Mouse (Mus musculus) 3134 (cell line): ENCODE data around the gene Rab4a.
"Not testable (repeated sequence)": the region's sequence is repeated elsewhere in the genome, so short reads cannot be mapped to it uniquely, and the experiment has no call there.

Source experiments
- DNase-seq: peaks from one replicate; pipeline ENCODE4 v3.0.0-alpha.2; 2011; ENCODE audit warnings: low spot score; ENCODE audit not compliant: insufficient read length; ENCODE audit errors: extremely low read depth

Rab4a gene

GRCm38 (mm10) chr8:123788416-123789170 lies 17.2 kb upstream of the Rab4a start:
- DNase-seq = no peak

GRCm38 (mm10) chr8:123789461-123789860 lies 16.3 kb upstream of the Rab4a start:
- no peak for DNase-seq

DNA sequence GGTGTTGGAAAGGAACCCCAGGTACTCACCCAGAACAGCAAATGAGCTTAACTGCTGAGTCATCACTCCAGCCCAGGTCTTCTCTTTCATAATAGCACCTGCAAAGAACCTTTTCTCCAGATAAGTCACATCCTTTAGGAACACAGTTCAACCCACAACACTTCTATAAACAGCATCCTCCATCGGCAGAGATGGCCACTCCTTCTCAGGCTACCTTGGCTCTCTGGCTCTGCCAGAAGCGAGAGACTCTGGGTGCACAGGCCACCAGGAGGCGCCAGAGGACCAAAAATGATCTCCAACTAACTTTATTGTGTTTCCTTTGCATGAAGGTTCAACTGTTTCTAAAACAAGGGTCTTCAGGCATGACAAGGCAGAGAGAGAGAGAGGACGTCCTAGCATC lies 15.8 kb upstream of the Rab4a start:
- DNase-seq = peak; percentile 35

DNA sequence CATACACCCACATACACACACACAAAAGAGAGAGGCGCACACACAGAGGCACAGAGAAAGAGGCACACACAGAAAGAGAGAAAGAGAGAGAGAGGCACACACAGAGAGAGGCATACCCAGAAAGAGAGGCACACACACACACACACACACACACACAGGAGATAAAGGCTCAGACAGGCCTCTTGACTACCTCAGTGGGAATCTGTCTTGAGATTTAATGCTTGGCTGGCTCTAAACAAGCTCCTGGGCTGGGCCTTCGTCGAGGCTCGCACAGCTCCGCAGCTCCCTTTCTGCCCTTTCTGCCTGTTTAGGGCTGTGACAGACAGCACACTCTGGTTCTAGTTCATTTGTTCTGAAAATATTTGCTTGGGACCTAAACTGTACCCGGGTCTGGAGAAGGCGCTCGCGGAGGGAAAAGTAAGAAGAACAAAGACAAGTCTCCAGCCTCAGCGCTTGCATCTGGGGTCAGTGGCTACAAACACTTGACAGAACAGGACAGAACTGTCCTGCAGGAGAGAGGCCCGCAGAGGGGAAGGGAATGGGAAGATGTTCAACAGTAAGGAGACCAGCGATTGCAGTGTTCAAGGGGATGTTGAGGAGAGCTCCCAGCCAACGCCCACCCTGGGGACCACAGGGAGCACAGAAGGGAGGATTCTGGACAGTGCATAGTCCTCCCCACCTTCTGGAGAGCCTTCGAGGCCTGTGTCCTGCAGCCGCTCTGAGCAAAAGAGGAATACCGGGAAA lies 14.5 kb upstream of the Rab4a start:
- no peak for DNase-seq

DNA sequence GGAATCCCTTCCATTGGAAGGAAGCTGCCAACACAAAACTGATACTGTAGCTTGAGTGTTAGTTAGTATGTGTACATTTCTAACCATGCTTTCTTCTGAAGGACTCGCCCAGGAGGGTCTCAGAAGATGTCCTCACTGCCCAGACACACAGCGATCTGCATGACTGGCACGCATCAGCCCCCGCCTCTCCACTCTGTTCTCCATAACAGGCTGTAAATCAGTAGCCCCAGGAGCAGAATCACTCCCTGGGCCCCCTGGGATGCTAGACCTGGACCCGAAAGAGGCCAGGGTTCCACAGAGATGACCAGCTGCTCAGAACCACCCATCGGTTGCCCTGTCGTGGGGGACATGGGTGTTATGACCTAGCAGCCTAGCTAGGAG lies 13.9 kb upstream of the Rab4a start:
- no peak for DNase-seq

DNA sequence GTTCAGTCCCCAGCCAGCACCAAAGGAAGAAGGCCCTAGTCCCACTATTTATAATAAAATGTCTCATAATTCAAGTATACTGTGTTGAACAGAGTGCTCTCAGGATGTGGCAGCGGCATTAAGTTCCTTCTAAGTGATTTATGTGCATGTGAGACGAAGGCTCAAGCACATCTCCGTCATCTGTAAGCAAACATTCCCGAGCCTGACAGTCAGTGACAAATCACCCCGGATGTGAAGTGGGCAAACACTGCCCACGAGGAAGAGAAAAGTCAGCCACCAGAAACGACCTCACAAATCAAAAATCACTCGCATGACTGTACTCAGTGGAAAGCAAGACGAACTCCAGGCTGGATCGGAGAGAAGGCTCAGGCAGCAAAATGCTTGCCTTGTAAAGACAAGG lies 11.9 kb upstream of the Rab4a start:
- no peak for DNase-seq

DNA sequence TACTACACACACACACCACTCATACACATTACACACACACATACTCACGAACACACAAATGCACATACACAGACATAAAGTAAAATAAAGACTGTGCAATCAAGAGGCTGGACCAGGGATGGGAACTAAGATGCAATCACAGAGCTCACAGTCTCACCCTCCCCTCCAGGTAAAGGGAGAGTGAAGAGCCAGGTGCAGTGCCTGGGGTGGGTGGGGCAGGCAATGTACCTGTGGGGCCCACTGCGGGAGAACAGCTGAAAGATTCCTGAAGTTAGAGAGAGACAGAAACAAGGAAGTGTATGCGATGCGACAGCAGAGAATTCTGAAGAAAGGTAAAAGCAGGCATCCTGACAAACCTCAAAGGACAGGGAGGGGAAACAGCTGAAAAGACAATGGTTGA lies 11.0 kb upstream of the Rab4a start:
- DNase-seq = no peak

GRCm38 (mm10) chr8:123796758-123797157 lies 9.0 kb upstream of the Rab4a start:
- DNase-seq = no peak

- no peak for DNase-seq
These were observed 7.9 kb upstream of the Rab4a start for GRCm38 (mm10) chr8:123797928-123798327.

DNA sequence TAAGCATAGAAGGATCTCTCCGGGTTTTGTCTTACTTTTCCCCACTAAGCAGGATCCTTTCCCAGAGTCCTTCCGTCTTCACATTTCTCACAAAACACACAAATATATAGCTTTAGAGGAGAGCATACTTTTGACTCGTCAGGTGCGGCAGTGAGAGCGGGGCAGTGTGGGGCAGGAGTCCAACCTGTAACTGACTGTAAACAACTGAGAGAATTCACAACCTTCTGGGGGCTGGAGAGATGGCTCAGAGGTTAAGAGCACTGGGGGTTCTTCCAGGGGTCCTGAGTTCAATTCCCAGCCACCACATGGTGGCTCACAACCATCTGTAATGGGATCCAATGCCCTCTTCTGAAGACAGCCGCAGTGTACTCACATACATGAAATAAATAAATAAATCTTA lies 6.4 kb upstream of the Rab4a start:
- DNase-seq = no peak

DNA sequence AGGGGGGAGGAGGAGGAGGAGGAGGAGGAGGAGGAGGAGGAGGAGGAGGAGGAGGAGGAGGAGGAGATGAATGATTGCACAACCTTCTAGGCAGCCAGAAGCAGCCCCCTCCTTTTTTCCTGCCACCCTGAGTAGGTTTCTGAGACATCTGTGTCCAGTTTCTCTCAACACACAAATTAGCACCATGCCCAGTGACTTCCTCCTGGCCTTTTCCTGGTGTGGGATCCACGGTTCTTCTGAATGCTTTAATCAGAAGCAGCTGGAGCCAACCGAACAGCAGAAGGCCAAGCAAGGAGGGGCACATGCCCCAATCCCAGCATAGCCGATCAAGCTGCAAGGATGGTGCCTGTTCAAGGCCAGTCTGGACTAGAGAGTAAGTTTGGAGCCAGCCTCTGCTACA lies 5.9 kb upstream of the Rab4a start:
- no peak for DNase-seq

GRCm38 (mm10) chr8:123800867-123801266 lies 4.9 kb upstream of the Rab4a start:
- DNase-seq = no peak

DNA sequence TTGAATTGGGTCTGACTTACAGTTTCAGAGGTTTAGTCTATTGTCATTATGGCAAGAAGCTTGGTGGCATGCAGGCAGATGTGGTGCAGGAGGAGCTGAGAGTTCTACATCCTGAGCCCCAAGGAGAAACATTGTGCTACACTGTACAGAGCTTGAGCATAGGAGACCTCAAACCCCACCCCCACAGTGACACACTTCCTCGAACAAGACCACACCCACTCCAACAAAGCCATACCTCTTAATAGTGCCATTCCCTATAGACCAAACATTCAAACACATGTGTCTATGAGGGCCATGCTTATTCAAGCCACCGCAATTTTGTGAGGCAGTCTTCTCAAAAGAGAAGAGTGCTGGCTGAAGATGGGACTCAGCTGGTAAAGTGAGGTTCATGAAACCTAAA lies 4.2 kb upstream of the Rab4a start:
- no peak for DNase-seq

DNA sequence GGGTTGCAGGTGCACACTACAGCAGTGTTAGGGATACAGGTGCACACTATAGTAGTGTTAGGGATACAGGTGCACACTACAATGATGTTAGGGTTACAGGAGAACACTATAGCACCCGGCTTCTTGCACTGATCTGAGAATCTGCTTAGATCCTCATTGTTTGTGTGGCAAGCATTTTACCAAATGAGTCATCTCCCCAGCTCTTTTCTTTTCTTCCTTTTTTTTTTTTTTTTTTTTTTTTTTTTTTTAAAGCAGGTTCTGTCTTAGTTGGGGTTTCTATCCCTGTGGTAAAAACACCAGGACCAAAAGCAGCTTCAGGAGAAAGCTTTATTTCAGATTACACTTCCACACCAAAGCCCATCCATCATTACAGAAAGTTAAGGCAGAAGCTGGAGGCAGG lies 2.1 kb upstream of the Rab4a start:
- DNase-seq = no peak

DNA sequence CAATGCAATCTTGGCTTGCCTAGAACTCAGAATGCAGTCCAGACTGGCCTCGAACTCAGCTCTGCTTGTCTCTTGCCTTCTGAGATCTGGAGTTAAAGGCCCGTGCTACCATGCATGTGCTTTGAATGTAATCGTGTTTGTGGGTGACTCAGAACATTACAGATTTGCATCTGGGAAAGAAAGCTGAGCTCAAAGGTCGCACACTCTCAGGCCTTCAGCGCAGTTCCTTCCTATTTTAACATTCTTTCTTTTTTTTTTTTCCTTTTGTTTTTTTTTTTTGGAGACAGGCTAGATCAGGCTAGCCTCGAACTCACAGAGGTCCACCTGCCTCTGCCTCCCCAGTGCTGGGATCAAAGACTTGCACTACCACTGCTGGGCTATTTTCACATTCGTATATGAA lies 1.2 kb upstream of the Rab4a start:
- no peak for DNase-seq

- DNase-seq = no peak
These were observed 522 bp upstream of the Rab4a start for GRCm38 (mm10) chr8:123805209-123805717.

- no peak for DNase-seq
These were observed 670 bp downstream of the Rab4a start for GRCm38 (mm10) chr8:123806374-123806935.

DNA sequence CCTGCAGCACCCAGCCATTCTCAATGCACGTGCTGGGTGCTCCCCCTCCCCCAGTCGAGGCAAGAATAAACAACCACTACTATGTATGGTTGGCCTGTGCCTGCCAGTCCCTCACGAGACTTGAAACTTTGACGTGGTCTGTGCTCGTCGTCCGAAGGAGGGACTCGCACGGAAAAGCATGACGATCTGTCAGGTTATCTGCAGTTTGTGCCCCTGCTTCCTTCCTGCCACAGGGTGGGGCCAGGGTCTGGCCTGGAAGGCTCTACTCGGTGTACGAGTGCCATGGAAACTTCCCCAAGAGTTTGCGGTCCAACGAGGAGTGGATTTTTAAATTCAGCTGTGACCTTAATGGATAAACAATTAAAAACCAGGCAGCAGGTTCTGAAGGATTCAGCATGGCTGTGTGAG lies 1.2 kb downstream of the Rab4a start:
- DNase-seq = no peak

- no peak for DNase-seq
These were observed 2.2 kb downstream of the Rab4a start for GRCm38 (mm10) chr8:123807852-123808573.

- no peak for DNase-seq
These were observed 2.9 kb downstream of the Rab4a start for GRCm38 (mm10) chr8:123808671-123809070.

GRCm38 (mm10) chr8:123809342-123809741 lies 3.6 kb downstream of the Rab4a start:
- DNase-seq = not testable (repeated sequence)
